Mouse (Mus musculus) lung, embryonic 16.5 days (tissue): ENCODE measurements around the gene Mak. TPM values are rescaled to one million over a fixed set of nuclear protein-coding genes. Genes with fewer than 3 reads are reported as not detected.

ENCODE experiments used
- ATAC-seq: fragments of 200-750 bp; cut with Nextera tagmentation; 2 replicates; pipeline ENCODE4 v1.8.0; 2017; ENCODE audit warnings: low read depth, mild to moderate bottlenecking, moderate library complexity
- H3K27ac ChIP-seq: fragments of 300-500 bp; sonication (generic); 2 replicates; pipeline ENCODE4 v1.5.1; 2014; ENCODE audit warnings: mild to moderate bottlenecking, control low read depth, low read length
- H3K27me3 ChIP-seq: fragments of 300-500 bp; sonication (generic); 2 replicates; pipeline ENCODE4 v1.6.1; 2014; ENCODE audit warnings: low read depth, low read length, mixed read lengths; ENCODE audit not compliant: control insufficient read depth, insufficient read depth
- H3K36me3 ChIP-seq: fragments of 300-500 bp; sonication (generic); 2 replicates; pipeline ENCODE4 v1.6.1; 2014; ENCODE audit warnings: low read length; ENCODE audit not compliant: control insufficient read depth, insufficient read depth
- H3K4me1 ChIP-seq: fragments of 300-500 bp; sonication (generic); replicated peaks from 2 replicates; pipeline ENCODE4 v1.6.1; 2014; ENCODE audit warnings: low read length, mixed read lengths; ENCODE audit not compliant: control insufficient read depth, insufficient read depth
- H3K4me2 ChIP-seq: fragments of 300-500 bp; sonication (generic); 2 replicates; pipeline ENCODE4 v1.6.1; 2014; ENCODE audit warnings: low read depth, low read length, control low read depth
- H3K4me3 ChIP-seq: fragments of 300-500 bp; sonication (generic); 2 replicates; pipeline ENCODE4 v1.5.1; 2014; ENCODE audit warnings: mild to moderate bottlenecking, low read length, control low read depth
- H3K9ac ChIP-seq: fragments of 300-500 bp; sonication (generic); 2 replicates; pipeline ENCODE4 v1.6.1; 2014; ENCODE audit warnings: low read length, control low read depth
- H3K9me3 ChIP-seq: fragments of 300-500 bp; sonication (generic); 2 replicates; pipeline ENCODE4 v1.6.1; 2016; ENCODE audit warnings: low read length; ENCODE audit not compliant: control insufficient read depth
- WGBS: fragments of 180-500 bp; shearing (Covaris S2); extraction: QIAGEN DNeasy Blood & Tissue Kit; methylation state at CpG from one replicate; pipeline ENCODE4 v1.1.7; 2014; 5-methylcytosine and 5-hydroxymethylcytosine counted together
- polyA plus RNA-seq: library from polyadenylated mRNA; unstranded; fragments of >200 nt; fragmentation: Nextera tagmentation; extraction: Ambion mirVana; gene quantifications from 2 replicates; pipeline ENCODE4 v1.2.1, GENCODE M21; 2015

Mak gene
- polyA plus RNA-seq, 1 experiment from 2014 or later: 2.5 TPM

DNA sequence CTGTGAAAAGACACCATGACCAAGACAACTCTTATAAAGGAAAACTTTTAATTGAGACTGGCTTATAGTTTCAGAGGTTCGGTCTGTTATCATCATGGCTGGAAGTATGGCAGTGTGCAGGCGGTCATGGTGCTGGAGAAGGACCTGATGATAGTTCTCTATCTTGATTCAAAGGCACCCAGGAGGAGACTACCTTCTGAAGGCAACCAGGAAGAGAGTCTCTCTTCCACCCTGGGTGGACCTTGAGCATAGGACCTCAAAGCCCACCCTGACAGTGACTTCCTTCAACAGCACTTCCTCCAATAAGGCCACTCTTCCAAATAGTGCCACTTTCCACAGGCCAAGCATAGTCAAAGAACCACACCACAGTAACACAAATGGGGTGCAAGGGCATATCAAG, 20.5 kb upstream of the Mak start:
- Histone ChIP-seq H3K4me2 (no peak overlapping the region), H3K27ac (no peak overlapping the region), H3K27me3 (no peaks in the 10 kb centered on the region), H3K9ac (no peak overlapping the region), H3K4me3 (no peak overlapping the region), H3K36me3 (no peaks in the 10 kb centered on the region), H3K9me3 (no peaks in the 10 kb centered on the region), H3K4me1 (no peaks in the 10 kb centered on the region)
- no peak for ATAC-seq
- 90% methylated on average over 2 of the region's 2 CpGs for WGBS

DNA sequence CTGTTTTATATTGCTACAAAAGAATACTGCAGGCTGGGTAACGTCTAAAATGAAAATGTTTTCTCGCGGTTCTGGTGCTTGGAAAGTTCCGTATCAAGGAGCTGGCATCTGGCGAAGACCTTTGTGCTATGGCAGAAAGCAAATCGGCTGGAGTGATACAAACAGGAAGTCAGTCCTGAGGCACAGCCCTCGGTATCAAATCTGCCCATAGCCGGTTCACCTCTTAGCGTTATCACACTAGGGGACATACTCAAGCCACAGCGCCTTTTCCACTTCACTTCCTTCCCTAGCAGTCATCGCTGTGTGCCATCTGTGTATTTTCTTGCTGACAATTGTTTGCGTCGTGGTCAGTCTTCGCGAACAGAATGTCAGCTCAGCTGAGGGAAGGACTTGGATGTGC, 18.8 kb upstream of the Mak start:
- no peaks in the 10 kb centered on the region for H3K36me3 ChIP-seq
- no peak overlapping the region for H3K27ac ChIP-seq
- H3K9me3 ChIP-seq: no peaks in the 10 kb centered on the region
- ATAC-seq: no peak
- no peaks in the 10 kb centered on the region for H3K27me3 ChIP-seq
- 76% methylated on average over 15 of the region's 15 CpGs for WGBS
- no peak overlapping the region for H3K4me3 ChIP-seq
- H3K4me1 ChIP-seq: no peaks in the 10 kb centered on the region
- no peak overlapping the region for H3K4me2 ChIP-seq
- H3K9ac ChIP-seq: no peak overlapping the region

DNA sequence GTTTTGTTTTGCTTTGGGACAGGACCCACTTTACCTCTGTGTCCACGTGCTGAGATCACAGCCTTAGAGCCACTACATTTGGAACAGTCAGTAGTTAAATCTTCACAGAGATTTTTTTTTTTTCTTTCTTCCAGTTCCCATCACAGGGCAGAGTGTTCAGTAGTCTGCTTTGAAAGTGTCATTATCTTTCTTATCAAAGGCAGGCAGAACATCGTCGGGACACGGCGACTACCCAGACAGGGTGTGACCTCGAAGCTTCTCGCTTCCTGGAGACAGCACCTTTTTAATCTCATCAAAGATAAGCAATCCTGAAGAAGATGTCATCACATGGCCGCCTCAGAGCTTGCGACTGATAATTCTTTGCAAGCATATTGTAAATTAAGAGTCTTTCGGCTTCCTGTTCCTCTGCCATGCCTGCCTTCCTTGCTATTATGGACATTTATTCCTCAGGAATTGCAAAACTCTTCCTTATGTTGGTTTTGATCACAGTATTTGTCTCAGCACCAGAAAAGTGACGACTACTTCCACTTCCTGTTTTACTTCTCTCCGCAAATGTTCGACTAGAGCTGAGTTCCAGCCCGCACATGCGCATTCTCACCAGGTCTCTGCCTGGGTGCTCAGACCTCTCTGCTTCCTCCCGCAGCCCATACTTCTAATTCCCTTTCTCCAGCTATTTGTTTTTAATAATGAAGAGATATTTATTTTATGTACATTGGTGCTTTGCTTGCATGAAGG, 18.0 kb upstream of the Mak start:
- H3K27me3 ChIP-seq: peaks cover 3% of the 10 kb centered on the region; the same call in 1 of the 2 replicates
- peak overlapping the region; percentile 16; the same call in 1 of the 2 replicates for H3K4me3 ChIP-seq
- no peak overlapping the region for H3K9ac ChIP-seq
- no peaks in the 10 kb centered on the region for H3K9me3 ChIP-seq
- no peak for ATAC-seq
- no peaks in the 10 kb centered on the region for H3K4me1 ChIP-seq
- 38% methylated on average over 16 of the region's 16 CpGs for WGBS
- no peak overlapping the region for H3K27ac ChIP-seq
- H3K36me3 ChIP-seq: no peaks in the 10 kb centered on the region
- H3K4me2 ChIP-seq: peak overlapping the region; percentile 36; the same call in 1 of the 2 replicates

DNA sequence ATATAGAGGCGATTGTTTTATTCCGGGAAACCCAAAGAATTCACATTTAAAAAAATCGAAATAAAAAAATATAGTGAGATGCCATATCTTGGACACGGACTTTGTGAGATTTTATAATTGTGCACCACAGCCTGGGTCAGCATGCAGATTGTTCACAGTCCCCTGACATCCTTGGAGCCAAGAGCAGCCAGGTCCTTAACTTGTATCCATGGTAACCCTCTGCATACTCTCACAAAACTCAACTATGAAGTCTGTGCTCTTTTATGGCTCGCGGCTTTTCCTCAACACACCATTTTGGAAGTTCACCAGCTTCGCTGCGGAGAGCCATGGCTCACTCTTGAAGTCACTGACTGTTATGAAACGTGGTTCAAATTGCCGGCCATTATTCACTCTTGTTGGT, 14.7 kb upstream of the Mak start:
- no peak overlapping the region for H3K27ac ChIP-seq
- H3K27me3 ChIP-seq: peaks cover 10% of the 10 kb centered on the region; the same call in 1 of the 2 replicates
- H3K4me2 ChIP-seq: no peak overlapping the region
- no peaks in the 10 kb centered on the region for H3K36me3 ChIP-seq
- no peak for ATAC-seq
- no peaks in the 10 kb centered on the region for H3K4me1 ChIP-seq
- 61% methylated on average over 10 of the region's 10 CpGs for WGBS
- no peaks in the 10 kb centered on the region for H3K9me3 ChIP-seq
- H3K4me3 ChIP-seq: no peak overlapping the region
- no peak overlapping the region for H3K9ac ChIP-seq

DNA sequence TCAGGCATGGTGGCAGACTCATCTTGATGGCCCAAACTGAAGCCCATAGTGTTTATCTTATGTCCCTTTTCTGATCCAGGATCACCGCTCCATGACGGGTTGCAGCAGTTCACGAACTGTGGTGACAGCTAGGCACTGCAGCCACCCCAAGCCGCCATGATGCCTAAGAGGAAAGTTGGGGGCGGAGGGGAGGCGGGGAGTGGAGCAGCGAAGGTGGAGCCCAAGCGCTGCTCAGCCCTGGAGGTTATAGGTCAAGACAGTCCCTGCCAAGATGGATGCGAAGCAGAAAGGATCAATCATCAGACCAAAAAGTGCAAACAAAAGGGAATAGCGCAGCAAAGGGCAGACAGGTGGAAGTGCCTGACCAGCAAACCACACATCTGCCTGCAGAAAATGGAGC, 11.8 kb upstream of the Mak start:
- Histone ChIP-seq H3K9me3 (no peaks in the 10 kb centered on the region), H3K4me1 (no peaks in the 10 kb centered on the region), H3K4me3 (0 out of 2 replicates have a peak overlapping the region, but pooled peaks have one; percentile 8), H3K36me3 (no peaks in the 10 kb centered on the region), H3K27me3 (peaks cover 10% of the 10 kb centered on the region; the same call in 1 of the 2 replicates), H3K9ac (no peak overlapping the region), H3K4me2 (peak overlapping the region; percentile 32; the same call in 1 of the 2 replicates), H3K27ac (no peak overlapping the region)
- ATAC-seq: no peak
- WGBS: 12% methylated on average over 10 of the region's 10 CpGs

DNA sequence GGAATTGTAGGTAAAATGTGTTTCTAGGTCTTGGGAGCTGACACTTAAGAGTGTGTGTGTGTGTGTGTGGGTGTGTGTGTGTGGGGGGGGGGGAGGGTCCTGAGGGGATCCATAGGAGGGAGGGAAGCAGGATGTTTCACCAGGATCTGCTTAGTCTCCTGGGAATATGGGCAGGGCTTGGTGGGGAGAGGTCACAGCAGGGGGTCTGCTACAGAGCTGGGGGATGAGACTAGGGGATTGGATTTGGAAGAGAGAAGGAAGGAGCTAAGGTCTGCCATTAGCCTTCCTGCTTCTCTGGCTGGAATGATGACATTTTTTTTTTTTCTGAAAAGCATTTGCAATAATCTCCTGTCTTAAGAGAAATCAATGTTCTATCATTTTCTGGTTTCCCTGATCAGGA, 9.2 kb upstream of the Mak start:
- Histone ChIP-seq H3K9ac (no peak overlapping the region), H3K4me2 (no peak overlapping the region)

DNA sequence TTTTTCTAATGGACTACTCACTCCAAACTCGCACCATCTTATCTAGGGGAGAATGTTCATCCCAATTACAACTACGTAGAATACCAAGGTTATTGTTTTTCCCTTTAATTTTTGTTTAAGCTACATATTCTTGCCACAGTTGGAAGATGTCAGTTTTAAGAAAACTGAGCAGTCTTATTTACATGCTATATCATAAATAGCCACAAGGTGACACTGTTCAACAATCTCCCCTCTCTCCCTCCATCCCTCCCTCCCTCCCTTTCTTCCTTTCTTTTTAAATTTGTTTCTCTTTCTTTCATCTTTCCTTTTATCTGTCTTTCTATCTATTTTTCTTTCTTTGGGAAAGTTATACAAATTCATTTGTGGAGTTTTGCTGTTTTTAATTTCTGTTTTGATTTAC, 5.6 kb upstream of the Mak start:
- no peaks in the 10 kb centered on the region for H3K36me3 ChIP-seq
- H3K9ac ChIP-seq: no peak overlapping the region
- 18% methylated on average over 2 of the region's 2 CpGs for WGBS
- no peaks in the 10 kb centered on the region for H3K4me1 ChIP-seq
- H3K27me3 ChIP-seq: peaks cover 4% of the 10 kb centered on the region; the same call in 1 of the 2 replicates
- no peaks in the 10 kb centered on the region for H3K9me3 ChIP-seq
- no peak overlapping the region for H3K4me2 ChIP-seq
- no peak overlapping the region for H3K4me3 ChIP-seq
- ATAC-seq: no peak
- no peak overlapping the region for H3K27ac ChIP-seq

More for the DNA sequence above, 9.2 kb upstream of the Mak start:
- peaks cover 10% of the 10 kb centered on the region; the same call in 1 of the 2 replicates for H3K27me3 ChIP-seq
- no peak overlapping the region for H3K4me3 ChIP-seq
- no peak for ATAC-seq
- H3K36me3 ChIP-seq: no peaks in the 10 kb centered on the region
- no peaks in the 10 kb centered on the region for H3K4me1 ChIP-seq
- H3K9me3 ChIP-seq: no peaks in the 10 kb centered on the region
- H3K27ac ChIP-seq: no peak overlapping the region

DNA sequence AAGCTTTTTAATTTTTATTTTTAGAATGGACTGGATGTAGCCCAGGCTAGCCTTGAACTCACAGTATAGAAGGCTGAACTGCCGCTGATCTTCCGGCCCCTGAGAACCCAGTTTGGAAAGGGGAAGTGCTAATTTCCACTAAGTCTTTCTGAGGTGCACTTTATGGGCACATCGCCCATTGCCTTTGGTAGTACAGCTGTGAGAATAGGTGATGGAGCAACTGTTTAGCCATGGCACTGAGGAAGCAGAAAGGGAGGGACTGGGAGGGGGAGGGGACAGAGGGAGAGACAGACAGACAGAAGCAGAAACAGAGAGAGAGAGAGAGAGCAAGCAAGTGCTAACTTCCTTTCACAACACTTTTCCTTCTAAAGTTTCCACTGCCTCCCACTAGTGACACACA, 5.0 kb upstream of the Mak start:
- H3K27me3 ChIP-seq: peaks cover 4% of the 10 kb centered on the region; the same call in 1 of the 2 replicates
- H3K9me3 ChIP-seq: no peaks in the 10 kb centered on the region
- H3K9ac ChIP-seq: no peak overlapping the region
- no peak for ATAC-seq
- H3K36me3 ChIP-seq: no peaks in the 10 kb centered on the region
- 0 out of 2 replicates have a peak, but pooled peaks cover under 1% of the 10 kb centered on the region for H3K4me1 ChIP-seq
- no peak overlapping the region for H3K27ac ChIP-seq
- H3K4me2 ChIP-seq: no peak overlapping the region
- no peak overlapping the region for H3K4me3 ChIP-seq
- 77% methylated on average over 3 of the region's 3 CpGs for WGBS

DNA sequence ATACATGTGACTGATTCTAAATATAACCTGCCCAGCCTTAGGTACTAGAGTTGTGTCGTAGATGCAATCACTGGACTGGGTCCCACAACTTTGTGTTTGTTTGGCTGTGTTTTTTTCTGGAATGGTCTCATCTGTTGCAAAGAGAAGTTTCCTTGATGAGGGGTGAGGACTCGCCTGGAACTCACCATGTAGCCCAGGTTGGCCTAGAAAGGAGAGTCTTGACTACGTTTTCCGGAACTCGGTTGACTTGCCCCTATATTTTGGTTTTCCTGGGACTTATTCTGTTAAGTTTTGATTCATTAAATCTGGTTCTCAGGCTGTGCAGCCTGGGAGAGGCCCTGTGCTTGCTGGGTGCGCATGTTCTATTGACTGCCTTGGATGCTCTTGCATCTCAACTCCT, 1.2 kb upstream of the Mak start:
- H3K27me3 ChIP-seq: peaks cover 10% of the 10 kb centered on the region; the same call in 1 of the 2 replicates
- 0 out of 2 replicates have a peak, but pooled peaks cover 4% of the 10 kb centered on the region for H3K4me1 ChIP-seq
- no peak overlapping the region for H3K27ac ChIP-seq
- no peak overlapping the region for H3K9ac ChIP-seq
- WGBS: 89% methylated on average over 6 of the region's 6 CpGs
- H3K4me3 ChIP-seq: no peak overlapping the region
- no peak for ATAC-seq
- H3K4me2 ChIP-seq: no peak overlapping the region
- no peaks in the 10 kb centered on the region for H3K9me3 ChIP-seq
- no peaks in the 10 kb centered on the region for H3K36me3 ChIP-seq
